Mouse (Mus musculus) thymus, postnatal 4 days (tissue): ENCODE data around the gene Spaca3.

Experiments used
- DNase-seq: peaks from one replicate; pipeline ENCODE4 v3.0.0; 2021

Gene Spaca3

GRCm38 (mm10) chr11:80872509-80873474 is 14.6 kb downstream of the Spaca3 start:
- peak; percentile 80 for DNase-seq

- DNase-seq: no peak
Measured at GRCm38 (mm10) chr11:80877131-80877651, 19.0 kb downstream of the Spaca3 start.

GRCm38 (mm10) chr11:80878026-80878425 is 19.9 kb downstream of the Spaca3 start:
- DNase-seq: no peak

GRCm38 (mm10) chr11:80882229-80882810 is 24.2 kb downstream of the Spaca3 start:
- no peak for DNase-seq

- DNase-seq: no peak
Measured at GRCm38 (mm10) chr11:80884521-80885231, 26.5 kb downstream of the Spaca3 start.

GRCm38 (mm10) chr11:80886365-80886764 is 28.2 kb downstream of the Spaca3 start:
- no peak for DNase-seq

- no peak for DNase-seq
Measured at GRCm38 (mm10) chr11:80887021-80887420, 28.9 kb downstream of the Spaca3 start.

- DNase-seq: no peak
Measured at GRCm38 (mm10) chr11:80889336-80890063, 31.3 kb downstream of the Spaca3 start.

GRCm38 (mm10) chr11:80895853-80896252 is 37.7 kb downstream of the Spaca3 start:
- no peak for DNase-seq

- no peak for DNase-seq
Measured at GRCm38 (mm10) chr11:80900555-80900954, 42.4 kb downstream of the Spaca3 start.

- DNase-seq: no peak
Measured at GRCm38 (mm10) chr11:80902664-80903063, 44.5 kb downstream of the Spaca3 start.

GRCm38 (mm10) chr11:80903426-80903825 is 45.3 kb downstream of the Spaca3 start:
- no peak for DNase-seq

GRCm38 (mm10) chr11:80904559-80904958 is 46.4 kb downstream of the Spaca3 start:
- DNase-seq: no peak

GRCm38 (mm10) chr11:80906456-80906855 is 48.3 kb downstream of the Spaca3 start:
- peak; percentile 64 for DNase-seq

- DNase-seq: no peak
Measured at GRCm38 (mm10) chr11:80907820-80908219, 49.7 kb downstream of the Spaca3 start.

- DNase-seq: no peak
Measured at GRCm38 (mm10) chr11:80912721-80913120, 54.6 kb downstream of the Spaca3 start.

GRCm38 (mm10) chr11:80913408-80914024 is 55.4 kb downstream of the Spaca3 start:
- DNase-seq: no peak
